Mouse (Mus musculus): ENCODE results near the gene Cyp2f2. TPM values are rescaled to one million over a fixed set of nuclear protein-coding genes. Genes with fewer than 3 reads are reported as not detected.

Gene Cyp2f2
- polyA plus RNA-seq, 1 experiment from 2014 or later = 0.13 TPM

GRCm38 (mm10) chr7:27159256-27159655, 39.5 kb downstream of the Cyp2f2 start:
- no peak for ATAC-seq
- Histone ChIP-seq H3K4me1 (replicated peaks) (peaks cover 36% of the 10 kb centered on the region), H3K27me3 (replicated peaks) (no peaks in the 10 kb centered on the region), H3K4me2 (replicated peaks) (no peak overlapping the region), H3K4me3 (replicated peaks) (no peak overlapping the region), H3K36me3 (peaks cover 15% of the 10 kb centered on the region; the same call in 1 of the 2 replicates), H3K9ac (no peak overlapping the region), H3K9me3 (no peaks in the 10 kb centered on the region), H3K27ac (no peak overlapping the region)
- 93% methylated on average over 6 of the region's 6 CpGs for WGBS

DNA sequence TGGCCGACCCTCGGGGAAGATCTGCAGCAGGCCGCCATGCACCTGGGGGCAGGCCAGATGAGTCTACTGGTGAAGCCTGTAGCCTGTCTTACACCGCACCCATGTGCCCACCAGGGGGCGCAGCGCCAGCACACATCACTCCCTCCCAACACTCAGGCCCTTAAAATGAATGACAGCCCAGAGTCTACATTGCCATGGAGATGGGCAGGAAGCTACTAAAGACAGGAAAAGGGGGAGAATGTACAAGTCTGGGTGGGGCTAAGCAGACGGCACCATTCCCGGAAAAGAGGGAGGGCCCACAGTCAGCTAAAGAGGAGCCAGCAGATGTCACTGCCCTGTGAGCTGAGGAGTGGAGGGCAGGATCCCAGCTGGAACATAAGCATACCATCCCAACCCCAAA, 40.2 kb downstream of the Cyp2f2 start:
- Histone ChIP-seq H3K27ac (no peak overlapping the region), H3K4me3 (replicated peaks) (no peak overlapping the region), H3K4me2 (replicated peaks) (no peak overlapping the region), H3K9ac (no peak overlapping the region), H3K9me3 (no peaks in the 10 kb centered on the region), H3K36me3 (peaks cover 15% of the 10 kb centered on the region; the same call in 1 of the 2 replicates), H3K4me1 (replicated peaks) (peaks cover 42% of the 10 kb centered on the region), H3K27me3 (replicated peaks) (no peaks in the 10 kb centered on the region)
- peak; percentile 93 for ATAC-seq
- 16% methylated on average over 8 of the region's 8 CpGs for WGBS

GRCm38 (mm10) chr7:27160921-27161320, 41.2 kb downstream of the Cyp2f2 start:
- Histone ChIP-seq H3K4me2 (replicated peaks) (no peak overlapping the region), H3K4me3 (replicated peaks) (no peak overlapping the region), H3K9me3 (no peaks in the 10 kb centered on the region), H3K27ac (no peak overlapping the region), H3K27me3 (replicated peaks) (no peaks in the 10 kb centered on the region), H3K4me1 (replicated peaks) (peaks cover 49% of the 10 kb centered on the region), H3K9ac (no peak overlapping the region), H3K36me3 (peaks cover 17% of the 10 kb centered on the region; the same call in 1 of the 2 replicates)
- no peak for ATAC-seq
- 81% methylated on average over 3 of the region's 3 CpGs for WGBS

GRCm38 (mm10) chr7:27161744-27162143, 42.0 kb downstream of the Cyp2f2 start:
- H3K9me3 ChIP-seq = no peaks in the 10 kb centered on the region
- H3K27ac ChIP-seq = no peak overlapping the region
- H3K4me1 ChIP-seq (replicated peaks) = peaks cover 49% of the 10 kb centered on the region
- 84% methylated on average over 4 of the region's 4 CpGs for WGBS
- ATAC-seq = no peak
- no peak overlapping the region for H3K4me3 ChIP-seq (replicated peaks)
- H3K27me3 ChIP-seq (replicated peaks) = no peaks in the 10 kb centered on the region
- no peak overlapping the region for H3K9ac ChIP-seq
- no peak overlapping the region for H3K4me2 ChIP-seq (replicated peaks)
- peaks cover 17% of the 10 kb centered on the region; the same call in 1 of the 2 replicates for H3K36me3 ChIP-seq

DNA sequence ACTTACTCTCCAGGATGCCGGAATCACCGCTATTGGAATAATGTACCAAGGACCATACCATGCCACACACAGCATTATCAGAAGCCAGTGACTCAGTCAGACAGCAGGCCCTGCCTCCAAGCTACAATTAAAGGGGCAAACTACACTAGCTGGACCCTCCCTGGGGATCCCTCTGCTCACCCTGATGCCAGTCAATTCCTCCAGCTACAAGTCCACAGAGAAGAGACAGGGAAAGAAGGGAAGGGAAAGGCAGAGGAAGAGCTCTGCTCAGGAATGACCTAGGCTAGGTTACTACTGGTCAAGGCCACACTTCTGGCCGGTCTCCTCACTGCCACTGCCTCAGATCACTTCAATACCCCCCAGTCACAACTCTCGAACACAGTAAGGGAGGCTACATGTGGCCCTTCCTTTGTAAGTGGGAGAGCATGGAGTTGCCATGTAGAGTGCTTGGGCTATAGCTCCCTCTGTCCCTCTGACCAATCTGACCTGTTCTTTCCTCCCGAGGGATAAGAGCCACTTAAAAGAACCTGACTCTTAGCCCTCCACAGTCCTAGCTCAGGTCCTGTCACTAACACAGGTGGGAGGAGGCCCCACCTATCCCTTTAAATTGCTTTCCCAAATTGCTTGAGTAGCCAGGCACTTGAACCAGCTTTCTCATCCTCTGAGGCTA, 43.2 kb downstream of the Cyp2f2 start:
- Histone ChIP-seq H3K9me3 (no peaks in the 10 kb centered on the region), H3K9ac (peak overlapping the region; percentile 20; the same call in 1 of the 2 replicates), H3K4me2 (replicated peaks) (peak overlapping the region; percentile 78; the same call in 1 of the 2 replicates), H3K27me3 (replicated peaks) (no peaks in the 10 kb centered on the region), H3K36me3 (peaks cover 17% of the 10 kb centered on the region; the same call in 1 of the 2 replicates), H3K27ac (no peak overlapping the region), H3K4me1 (replicated peaks) (peaks cover 55% of the 10 kb centered on the region), H3K4me3 (replicated peaks) (no peak overlapping the region)
- 76% methylated on average over 5 of the region's 5 CpGs for WGBS
- no peak for ATAC-seq

- ATAC-seq = no peak
- WGBS = 78% methylated on average over 5 of the region's 5 CpGs
- Histone ChIP-seq H3K9ac (peak overlapping the region; percentile 20; the same call in 1 of the 2 replicates), H3K4me1 (replicated peaks) (peaks cover 55% of the 10 kb centered on the region), H3K27ac (no peak overlapping the region), H3K4me3 (replicated peaks) (no peak overlapping the region), H3K4me2 (replicated peaks) (peak overlapping the region; percentile 78), H3K9me3 (no peaks in the 10 kb centered on the region), H3K27me3 (replicated peaks) (no peaks in the 10 kb centered on the region), H3K36me3 (peaks cover 15% of the 10 kb centered on the region; the same call in 1 of the 2 replicates)
Measured at GRCm38 (mm10) chr7:27163450-27163805, 43.7 kb downstream of the Cyp2f2 start.

- H3K9ac ChIP-seq = peak overlapping the region; percentile 83
- no peaks in the 10 kb centered on the region for H3K27me3 ChIP-seq (replicated peaks)
- no peaks in the 10 kb centered on the region for H3K9me3 ChIP-seq
- peak overlapping the region; percentile 72 for H3K4me3 ChIP-seq (replicated peaks)
- H3K4me1 ChIP-seq (replicated peaks) = peaks cover 55% of the 10 kb centered on the region
- ATAC-seq = no peak
- 81% methylated on average over 33 of the region's 33 CpGs for WGBS
- H3K4me2 ChIP-seq (replicated peaks) = peak overlapping the region; percentile 78
- 0 out of 2 replicates have a peak, but pooled peaks cover 7% of the 10 kb centered on the region for H3K36me3 ChIP-seq
- no peak overlapping the region for H3K27ac ChIP-seq
Measured at GRCm38 (mm10) chr7:27164112-27164947, 44.6 kb downstream of the Cyp2f2 start.

DNA sequence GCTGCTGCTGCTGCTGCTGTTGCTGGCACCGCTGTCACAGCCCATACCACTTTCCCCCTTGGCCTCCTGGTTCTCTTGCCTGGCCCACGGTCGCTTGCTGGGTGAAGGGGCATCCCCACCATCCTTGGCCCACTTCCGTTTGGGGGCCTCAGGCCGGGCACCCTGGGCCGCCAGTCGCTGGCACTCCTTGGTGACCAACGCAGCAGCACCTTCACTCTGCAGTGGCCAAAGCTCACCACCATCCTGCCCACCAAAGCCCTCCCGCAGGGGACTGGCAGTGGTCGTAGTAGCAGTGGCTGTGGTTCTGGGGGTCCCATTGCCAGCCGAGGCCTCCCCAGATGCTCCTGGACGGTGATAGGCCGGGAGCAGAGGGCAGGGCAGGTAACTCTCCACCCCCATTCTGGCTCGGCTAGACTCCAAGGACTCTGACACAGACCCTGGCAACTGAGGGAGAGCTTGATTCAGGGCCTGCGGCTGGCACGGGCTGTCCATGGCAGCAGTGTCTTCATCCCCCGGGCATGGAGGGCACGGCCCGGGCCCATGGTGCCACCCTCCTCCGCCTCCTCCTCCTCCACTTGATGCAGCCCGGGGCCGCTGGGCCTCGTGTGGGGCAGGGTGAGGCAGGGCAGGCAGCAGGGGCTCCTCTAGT, 45.4 kb downstream of the Cyp2f2 start:
- H3K4me1 ChIP-seq (replicated peaks) = peaks cover 52% of the 10 kb centered on the region
- peak overlapping the region; percentile 72 for H3K4me3 ChIP-seq (replicated peaks)
- no peak for ATAC-seq
- H3K27ac ChIP-seq = no peak overlapping the region
- peak overlapping the region; percentile 78 for H3K4me2 ChIP-seq (replicated peaks)
- WGBS = 65% methylated on average over 23 of the region's 23 CpGs
- H3K36me3 ChIP-seq = 0 out of 2 replicates have a peak, but pooled peaks cover 3% of the 10 kb centered on the region
- peak overlapping the region; percentile 83 for H3K9ac ChIP-seq
- no peaks in the 10 kb centered on the region for H3K9me3 ChIP-seq
- H3K27me3 ChIP-seq (replicated peaks) = no peaks in the 10 kb centered on the region

GRCm38 (mm10) chr7:27165696-27166095, 46.0 kb downstream of the Cyp2f2 start:
- WGBS = 2% methylated on average over 8 of the region's 8 CpGs
- Histone ChIP-seq H3K9me3 (no peaks in the 10 kb centered on the region), H3K4me2 (replicated peaks) (peak overlapping the region; percentile 78), H3K27ac (peak overlapping the region; percentile 98), H3K9ac (peak overlapping the region; percentile 83), H3K36me3 (0 out of 2 replicates have a peak, but pooled peaks cover 3% of the 10 kb centered on the region), H3K4me3 (replicated peaks) (peak overlapping the region; percentile 72), H3K27me3 (replicated peaks) (no peaks in the 10 kb centered on the region), H3K4me1 (replicated peaks) (peaks cover 48% of the 10 kb centered on the region)
- ATAC-seq = peak; percentile 10

- 0 out of 2 replicates have a peak, but pooled peaks cover 3% of the 10 kb centered on the region for H3K36me3 ChIP-seq
- H3K9ac ChIP-seq = peak overlapping the region; percentile 83
- peak overlapping the region; percentile 98 for H3K27ac ChIP-seq
- H3K9me3 ChIP-seq = no peaks in the 10 kb centered on the region
- H3K4me2 ChIP-seq (replicated peaks) = peak overlapping the region; percentile 78
- under 1% methylated on average over 41 of the region's 43 CpGs for WGBS
- peaks cover 43% of the 10 kb centered on the region for H3K4me1 ChIP-seq (replicated peaks)
- ATAC-seq = peak; percentile 91
- no peaks in the 10 kb centered on the region for H3K27me3 ChIP-seq (replicated peaks)
- peak overlapping the region; percentile 72 for H3K4me3 ChIP-seq (replicated peaks)
Measured at GRCm38 (mm10) chr7:27166229-27166613, 46.5 kb downstream of the Cyp2f2 start.

- H3K4me1 ChIP-seq (replicated peaks) = peaks cover 38% of the 10 kb centered on the region
- 1% methylated on average over 51 of the region's 61 CpGs for WGBS
Measured at GRCm38 (mm10) chr7:27166614-27167474, 47.1 kb downstream of the Cyp2f2 start, which contains the start of gene Egln2. Gene Egln2, minus strand, starts transcription at chr7:27166802.

More at GRCm38 (mm10) chr7:27166614-27167474, 47.1 kb downstream of the Cyp2f2 start, which contains the start of gene Egln2:
- Histone ChIP-seq H3K4me3 (replicated peaks) (peak within 1 kb of the TSS; percentile 72), H3K36me3 (0 out of 2 replicates have a peak, but pooled peaks cover 3% of the 10 kb centered on the region), H3K27me3 (replicated peaks) (no peaks in the 10 kb centered on the region), H3K27ac (peak within 1 kb of the TSS; percentile 98), H3K4me2 (replicated peaks) (peak within 1 kb of the TSS; percentile 78), H3K9ac (peak within 1 kb of the TSS; percentile 83), H3K9me3 (no peaks in the 10 kb centered on the region)
- ATAC-seq = peak; percentile 88

Measured in intestine, embryonic 15.5 days (tissue).